Mouse (Mus musculus) left cerebral cortex, postnatal 14 days (tissue): ENCODE results near the gene Cfap97d2. TPM values are rescaled to one million over a fixed set of nuclear protein-coding genes. Genes with fewer than 3 reads are reported as not detected.

Source experiments
- total RNA-seq, 2 experiments: library from RNA; stranded (reverse); gene quantifications; 2 replicates each; pipeline ENCODE4 v1.2.3; 2021

Cfap97d2 gene
- total RNA-seq, 2 experiments from 2014 or later: 0.79 to 1.7 TPM

Other genes with a start within 250 kb of the Cfap97d2 start
- gene Gas6, start 211.4 kb upstream of the Cfap97d2 start, total RNA-seq: 100 to 1,000 TPM; 115 to 126 TPM
- not detected for gene 1700029H14Rik, start 143.4 kb upstream of the Cfap97d2 start, total RNA-seq
- gene Rasa3, start 28.3 kb upstream of the Cfap97d2 start, total RNA-seq: 10 to 100 TPM; 61.2 to 61.6 TPM
- gene Cdc16, start 51.8 kb downstream of the Cfap97d2 start, total RNA-seq: 10 to 100 TPM; 54.2 to 57.4 TPM
- gene Upf3a, start 79.7 kb downstream of the Cfap97d2 start, total RNA-seq: 10 to 100 TPM; 37.2 to 38.0 TPM
- not detected for gene AF366264, start 132.5 kb downstream of the Cfap97d2 start, total RNA-seq
- gene Champ1, start 163.8 kb downstream of the Cfap97d2 start, total RNA-seq: 10 to 100 TPM; 30.2 to 31.9 TPM
- gene Coprs, start 184.4 kb downstream of the Cfap97d2 start, total RNA-seq: 10 to 100 TPM; 30.5 to 32.2 TPM